Mouse (Mus musculus): ENCODE measurements around the gene B4galt1.

The B4galt1 gene

DNA sequence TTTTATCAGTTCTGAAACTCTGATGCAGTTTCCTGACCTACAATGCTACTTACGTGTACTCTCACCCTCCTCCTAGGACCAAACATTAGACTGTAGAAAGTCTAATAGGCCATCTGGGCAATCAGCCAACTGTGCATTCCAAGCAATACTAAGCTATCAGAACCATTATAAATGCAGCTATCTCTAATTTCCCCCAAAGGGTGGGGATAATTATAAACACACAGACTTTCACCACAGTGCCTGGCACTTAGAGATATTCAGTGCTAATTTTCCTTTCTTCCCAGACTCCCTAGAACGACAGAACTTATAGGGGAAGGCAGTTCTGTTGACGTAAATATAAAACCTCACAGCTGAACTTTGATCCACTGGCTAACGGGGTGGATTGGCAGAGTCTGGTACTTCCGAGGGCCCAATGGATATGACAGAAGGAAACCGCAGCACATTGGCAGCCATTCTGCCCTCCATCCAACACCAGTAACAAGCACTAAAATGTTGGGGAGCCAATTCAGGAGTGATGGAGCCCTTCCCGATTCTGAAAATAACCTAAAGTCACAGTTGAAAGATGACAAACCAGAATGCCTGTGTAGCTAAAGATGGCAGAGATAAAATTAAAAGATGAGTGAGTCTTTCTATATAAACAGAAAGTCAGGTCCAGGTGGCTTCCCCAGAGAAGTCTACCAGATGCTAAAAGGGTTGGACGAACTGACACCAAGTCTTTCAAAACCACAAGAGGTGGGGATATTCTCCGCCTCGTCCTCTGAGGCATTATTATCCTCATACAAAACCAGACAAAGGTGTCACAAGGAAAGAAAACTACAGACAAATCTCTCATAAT lies 16.1 kb downstream of the B4galt1 start:
- DNase-seq = peak; percentile 79

DNA sequence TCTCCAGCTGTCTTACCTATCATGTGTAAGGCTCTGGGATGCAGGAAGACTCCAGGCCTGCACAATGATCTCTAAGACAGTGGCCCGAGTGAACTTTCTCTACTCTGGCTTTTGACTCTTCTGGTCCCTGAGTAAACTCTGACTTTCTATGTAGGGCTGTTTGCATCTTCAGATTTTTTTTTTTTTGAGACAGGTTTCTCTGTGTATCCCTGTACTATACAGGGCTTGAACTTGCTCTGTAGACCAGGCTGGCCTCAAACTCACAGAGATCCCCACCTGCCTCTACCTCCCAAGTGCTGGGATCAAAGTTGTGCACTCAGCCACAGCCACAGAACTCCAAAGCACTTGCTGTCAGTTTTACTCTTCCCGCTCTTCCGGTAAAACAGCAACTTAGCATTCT lies 16.8 kb downstream of the B4galt1 start:
- DNase-seq = no peak

DNA sequence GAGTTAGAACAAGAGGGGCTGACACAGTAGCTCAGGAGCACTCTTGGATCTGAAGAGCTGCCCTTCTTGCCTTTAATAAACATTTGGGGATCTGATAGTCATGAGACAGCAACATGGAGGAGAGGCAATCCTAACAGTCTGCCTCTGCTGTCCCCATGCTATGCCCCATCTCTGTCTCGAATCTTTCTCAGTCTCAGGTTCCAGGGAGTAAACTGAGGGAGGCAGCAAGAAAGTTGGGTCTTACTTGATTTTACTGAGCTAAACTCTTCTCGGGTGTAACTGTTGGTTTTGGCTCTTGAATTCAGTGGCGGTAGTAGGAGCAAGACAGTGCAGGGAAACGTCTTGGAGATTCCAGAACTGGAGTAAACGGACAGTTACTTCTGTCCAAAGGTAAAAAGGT lies 18.9 kb downstream of the B4galt1 start:
- no peak for DNase-seq

DNA sequence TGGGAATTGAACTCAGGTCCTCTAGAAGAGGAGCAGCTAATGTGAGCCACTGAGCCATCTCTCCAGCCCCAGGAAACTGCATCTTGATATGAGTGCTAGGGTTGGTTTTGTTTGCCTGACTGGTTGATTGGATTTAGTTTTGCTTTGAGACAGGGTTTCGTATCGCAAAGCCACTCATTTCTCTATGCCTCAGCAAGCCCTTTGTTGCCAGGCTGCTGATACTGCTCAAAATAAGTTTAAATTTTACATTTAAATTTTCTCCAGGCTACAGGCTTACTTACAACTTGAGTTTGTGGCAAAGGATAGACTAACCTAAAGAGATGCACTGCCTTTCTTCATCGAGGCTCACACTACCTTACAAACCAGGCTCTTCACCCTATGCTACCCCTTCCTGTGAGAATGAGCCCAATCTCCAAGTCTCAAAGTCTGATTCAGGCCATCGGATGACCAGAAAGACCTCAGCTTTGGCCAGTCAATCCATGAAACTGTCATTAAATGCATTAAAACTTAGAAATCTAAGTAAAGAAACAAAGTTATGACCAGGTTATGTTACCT lies 19.5 kb downstream of the B4galt1 start:
- no peak for DNase-seq

DNA sequence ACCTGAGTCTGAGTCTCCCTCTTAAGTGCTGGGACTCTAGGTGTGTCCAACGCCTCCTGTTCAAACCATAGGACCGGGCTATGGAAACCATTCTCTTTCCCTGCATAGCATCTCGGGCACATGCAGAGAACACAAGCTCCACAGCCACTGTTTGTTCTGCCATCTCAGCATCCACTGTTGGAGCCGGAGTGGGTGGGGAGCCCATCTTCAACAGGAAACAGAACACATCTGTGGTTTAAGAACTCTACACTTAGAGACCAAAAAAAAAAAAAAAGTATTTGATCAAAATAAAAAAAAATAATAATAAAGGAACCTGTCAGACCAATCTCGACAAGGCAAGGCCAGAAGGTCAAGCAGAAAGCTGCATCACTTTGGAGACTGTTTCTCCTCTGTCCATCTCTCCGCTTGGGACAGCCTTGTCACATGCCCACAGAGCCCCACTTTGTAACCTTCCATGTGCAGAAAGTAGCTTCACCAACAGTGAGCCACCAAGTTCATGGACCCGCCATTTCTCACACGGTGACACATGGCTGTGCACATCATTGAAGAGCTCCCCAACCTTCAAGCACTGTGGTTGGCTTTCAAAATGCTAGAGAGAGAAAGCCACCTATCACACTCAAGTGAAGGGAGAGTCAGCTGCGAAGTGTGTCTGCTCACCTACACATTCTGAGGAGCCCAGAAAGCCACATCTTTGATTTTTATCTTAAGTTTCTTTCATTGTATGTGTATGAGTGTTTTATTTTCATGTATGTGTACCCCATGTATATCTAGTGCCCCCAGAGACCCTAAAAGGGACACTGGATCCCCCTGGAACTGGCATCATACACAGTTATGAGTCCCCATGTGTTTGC lies 20.2 kb downstream of the B4galt1 start:
- no peak for DNase-seq

DNA sequence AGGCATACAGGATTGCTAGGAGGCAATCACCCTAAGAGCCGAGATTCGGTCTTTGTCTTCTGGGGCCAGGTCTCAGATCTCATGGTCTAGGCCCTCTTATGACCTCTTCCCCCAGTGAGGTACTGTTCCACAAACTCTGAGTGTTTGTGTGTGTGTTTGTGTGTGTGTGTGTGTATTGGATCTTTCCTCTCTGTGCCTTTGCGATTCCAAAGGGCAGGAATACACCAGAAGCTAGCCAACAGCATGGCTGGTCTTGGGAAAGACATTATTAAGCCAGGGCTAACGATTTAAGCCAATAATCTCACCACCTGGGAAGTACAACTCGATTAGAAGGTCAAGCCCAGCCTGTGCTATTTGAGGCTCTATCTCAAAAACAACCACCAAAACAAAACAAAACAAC lies 23.3 kb downstream of the B4galt1 start:
- no peak for DNase-seq

DNA sequence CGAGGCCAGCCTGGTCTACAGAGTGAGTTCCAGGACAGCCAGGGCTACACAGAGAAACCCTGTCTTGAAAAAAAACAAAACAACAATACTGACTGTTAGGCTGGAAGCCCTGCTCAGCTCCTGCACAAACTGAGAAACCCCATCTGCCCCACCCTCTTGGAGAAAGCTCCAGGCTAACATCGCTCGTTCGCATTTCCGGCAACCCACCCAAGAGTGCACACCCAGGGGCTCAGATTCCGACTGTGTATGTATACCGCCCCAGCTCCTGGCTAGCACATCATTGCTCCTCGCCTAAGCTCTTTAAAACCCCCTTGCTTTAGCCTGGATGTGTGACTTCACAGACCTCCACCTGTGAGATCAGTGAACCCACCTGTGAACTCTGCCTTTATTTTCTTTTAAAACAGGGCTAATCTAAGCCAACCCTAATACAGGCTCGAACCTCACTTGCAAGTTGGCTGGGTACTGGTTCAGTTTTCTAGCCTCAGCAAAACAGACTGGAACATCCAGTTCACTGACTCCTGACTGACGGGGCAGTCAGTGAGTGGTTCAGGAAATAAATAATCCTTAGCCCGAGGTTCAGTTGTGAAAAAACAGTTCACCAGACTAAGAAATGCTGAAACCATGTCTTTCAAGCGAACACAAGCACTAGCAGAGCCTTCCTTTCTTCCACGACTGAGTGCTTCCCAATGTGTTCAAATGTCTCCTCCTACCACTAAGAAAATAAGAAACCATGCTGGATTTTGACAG lies 24.0 kb downstream of the B4galt1 start:
- no peak for DNase-seq

GRCm38 (mm10) chr4:40828910-40829309 lies 24.9 kb downstream of the B4galt1 start:
- DNase-seq = peak; percentile 78

DNA sequence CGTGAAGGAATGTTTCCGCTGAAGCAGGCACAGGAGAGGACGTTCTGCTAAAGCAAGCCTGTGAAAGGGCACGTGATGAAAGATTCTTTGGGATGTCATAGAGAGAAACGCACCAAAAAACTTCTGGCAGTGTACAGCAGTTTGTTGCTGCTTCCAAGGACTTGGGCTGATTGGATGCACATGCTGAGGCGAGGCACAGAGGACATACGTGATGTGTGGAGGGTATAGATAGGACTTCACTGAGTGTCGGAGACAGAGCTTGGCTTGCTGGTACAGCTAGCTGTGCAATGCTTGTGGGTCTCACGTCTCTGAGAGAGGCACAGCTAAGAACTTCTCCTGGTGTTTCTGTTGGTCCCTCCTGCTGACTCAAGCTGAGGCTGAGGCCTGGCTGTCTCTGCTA lies 25.9 kb downstream of the B4galt1 start:
- no peak for DNase-seq

- no peak for DNase-seq
Measured at GRCm38 (mm10) chr4:40826810-40827209, 27.0 kb downstream of the B4galt1 start.

GRCm38 (mm10) chr4:40825981-40826380 lies 27.8 kb downstream of the B4galt1 start:
- DNase-seq = no peak

DNA sequence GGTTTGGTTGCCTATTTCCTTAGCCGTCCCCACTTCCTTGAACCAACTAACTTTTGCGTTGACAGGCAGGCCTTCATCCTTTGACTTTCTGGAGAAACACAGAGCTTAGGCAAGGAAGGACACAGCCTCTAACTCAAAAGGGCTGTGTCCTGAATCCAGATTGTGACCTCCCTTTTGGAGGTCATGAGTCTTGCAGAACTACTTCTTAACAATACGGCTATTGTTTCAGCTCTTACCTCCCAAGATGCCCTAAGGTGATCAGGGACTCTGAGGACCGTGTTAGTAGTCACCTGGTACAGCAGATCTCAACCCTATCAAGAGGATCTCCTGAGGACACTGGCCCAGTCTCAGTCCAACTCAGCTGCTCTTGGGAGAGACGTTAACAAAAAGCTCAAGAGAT lies 28.7 kb downstream of the B4galt1 start:
- DNase-seq = no peak

DNA sequence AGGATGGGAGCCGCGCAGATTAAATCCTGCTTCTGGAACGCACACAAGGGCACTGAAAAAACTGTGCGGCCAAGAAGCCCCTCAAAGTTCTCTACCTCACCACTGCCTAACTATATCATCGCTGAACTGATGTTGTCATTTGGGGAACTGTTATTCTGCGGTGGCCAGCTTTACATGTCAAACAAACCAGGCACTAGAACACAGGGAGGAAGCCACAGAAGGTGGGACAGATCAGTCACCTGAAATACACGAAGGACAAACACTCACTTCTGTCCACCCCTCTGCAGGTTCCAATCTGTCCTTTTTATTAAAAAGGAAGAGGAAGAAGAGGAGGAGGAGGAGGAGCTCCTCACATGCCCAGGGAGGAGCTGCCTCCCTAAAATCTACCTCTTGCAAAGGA lies 29.3 kb downstream of the B4galt1 start:
- DNase-seq = no peak

- no peak for DNase-seq
Measured at GRCm38 (mm10) chr4:40823664-40824063, 30.1 kb downstream of the B4galt1 start.

DNA sequence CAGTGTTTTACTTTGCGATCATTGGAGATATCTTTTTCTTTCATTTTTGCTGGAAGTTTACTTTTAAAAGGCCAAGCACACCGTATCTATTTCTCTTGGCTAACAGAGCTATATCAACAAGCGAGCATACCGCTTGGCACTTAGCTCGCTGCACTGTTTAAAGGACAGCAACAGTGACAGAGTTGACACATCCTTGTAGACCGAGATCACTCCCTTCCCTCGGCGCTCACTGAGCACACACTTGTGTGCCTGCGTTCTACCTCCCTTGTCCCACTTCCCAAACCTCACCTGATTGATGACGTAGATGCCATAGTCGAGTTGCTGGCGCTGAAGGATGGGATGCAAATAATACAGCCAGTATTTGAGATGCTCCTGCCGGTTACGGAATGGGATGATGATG lies 30.7 kb downstream of the B4galt1 start:
- no peak for DNase-seq

GRCm38 (mm10) chr4:40821303-40822023 lies 32.3 kb downstream of the B4galt1 start:
- no peak for DNase-seq

- no peak for DNase-seq
Measured at GRCm38 (mm10) chr4:40820903-40821302, 32.9 kb downstream of the B4galt1 start.

- DNase-seq = no peak
Measured at GRCm38 (mm10) chr4:40820024-40820423, 33.8 kb downstream of the B4galt1 start.

GRCm38 (mm10) chr4:40819151-40819550 lies 34.7 kb downstream of the B4galt1 start:
- no peak for DNase-seq

- peak; percentile 39 for DNase-seq
Measured at GRCm38 (mm10) chr4:40818421-40818820, 35.4 kb downstream of the B4galt1 start.

- DNase-seq = peak; percentile 40
Measured at GRCm38 (mm10) chr4:40817936-40818335, 35.9 kb downstream of the B4galt1 start.

- no peak for DNase-seq
Measured at GRCm38 (mm10) chr4:40815775-40816372, 37.9 kb downstream of the B4galt1 start.

All from lung, postnatal 10 days (tissue).